Comparison of ENCODE assay signal across 10 mouse cellular contexts in the genomic region with DNA sequence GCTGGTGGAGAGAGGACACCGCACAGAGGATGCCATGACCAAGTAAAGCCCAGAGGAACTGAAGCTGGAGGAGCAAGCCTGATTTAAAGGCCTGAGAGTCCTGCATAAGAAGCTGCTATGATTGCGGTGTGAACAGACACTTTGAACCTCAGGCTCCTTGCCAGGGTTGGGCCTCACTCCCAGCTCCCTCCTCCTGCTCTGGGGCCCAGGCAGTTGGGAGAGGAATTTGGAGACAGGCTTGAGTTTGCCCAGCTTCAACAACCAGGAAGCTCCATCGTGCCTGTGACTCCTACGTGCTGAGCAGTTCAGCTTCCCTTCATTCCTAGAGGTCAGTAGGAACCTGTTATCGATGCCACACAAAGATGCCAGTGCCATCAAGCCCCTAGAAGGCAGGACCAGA. TPM values are rescaled to one million over a fixed set of nuclear protein-coding genes. Genes with fewer than 3 reads are reported as not detected.
DNase-seq lines count a peak whose midpoint lies in the region; ATAC-seq lines count a peak whose summit lies in the region.
"Had no signal": no experiment of that assay in that cellular context is flagged by ENCODE, and none has a peak within 500 bp of the region (broad histone marks: within the 10 kb centered on the region; RNA-seq: fewer than 3 reads in every experiment).

No protein-coding gene starts in this region.

- H3K4me1 ChIP-seq in limb, embryonic 15.5 days, result peaks cover 17% of the 10 kb centered on the region
- H3K4me1 ChIP-seq: midbrain, embryonic 15.5 days had no signal

- no peak for ATAC-seq in limb, embryonic 15.5 days (ENCODE audit: insufficient number of reproducible peaks, low FRiP score, low TSS enrichment, low read depth)
- ATAC-seq in megakaryocyte progenitor cell, adult 5-6 weeks (replicated peaks; ENCODE audit: poor library complexity), result no peak
- ATAC-seq: midbrain, embryonic 15.5 days had no signal

- H3K9ac ChIP-seq in limb, embryonic 15.5 days, result no peak overlapping the region
- H3K9ac ChIP-seq: midbrain, embryonic 15.5 days had no signal

- WGBS in limb, embryonic 15.5 days, result 56% methylated on average over 5 of the region's 5 CpGs

- peak overlapping the region; percentile 22 for H3K27ac ChIP-seq in limb, embryonic 15.5 days
- H3K27ac ChIP-seq: midbrain, embryonic 15.5 days had no signal

- no peaks in the 10 kb centered on the region for H3K36me3 ChIP-seq in limb, embryonic 15.5 days
- H3K36me3 ChIP-seq: midbrain, embryonic 15.5 days had no signal

- DNase-seq in adrenal gland, adult 2 months, result peak; percentile 32
- no peak for DNase-seq in adrenal gland, adult 18-20 months (ENCODE audit: low spot score in 2 of 2)
- peak; percentile 35 for DNase-seq in ovary, postnatal 36 days (ENCODE audit: low spot score)
- DNase-seq in ovary, postnatal 10 days (ENCODE audit: low spot score), result no peak
- DNase-seq in thymus, postnatal 14 days, result no peak
- no peak for DNase-seq in thymus, postnatal 10 days (ENCODE audit: low spot score in 2 of 2)

- no peak overlapping the region for H3K4me3 ChIP-seq in limb, embryonic 15.5 days
- H3K4me3 ChIP-seq: midbrain, embryonic 15.5 days had no signal

- H3K27me3 ChIP-seq in limb, embryonic 15.5 days, result no peaks in the 10 kb centered on the region
- H3K27me3 ChIP-seq: midbrain, embryonic 15.5 days had no signal

- H3K4me2 ChIP-seq in limb, embryonic 15.5 days, result no peak overlapping the region
- H3K4me2 ChIP-seq: midbrain, embryonic 15.5 days had no signal

- no peaks in the 10 kb centered on the region for H3K9me3 ChIP-seq in limb, embryonic 15.5 days
- H3K9me3 ChIP-seq: midbrain, embryonic 15.5 days had no signal

RNA-seq across cellular contexts. Expression of a gene that starts 35.7 kb away (rescaled TPM):
- total RNA-seq in adrenal gland, adult 2 months (2021), result 1 to 10 TPM; 6.0 to 8.5 TPM
- polyA plus RNA-seq in adrenal gland, adult 2 months (2012; rRNA removed), result 5.9 and 7.5 TPM in 2 replicates
- total RNA-seq in adrenal gland, adult 18-20 months (2021), result 1 to 10 TPM; 5.5 to 8.4 TPM
- polyA plus RNA-seq in limb, embryonic 15.5 days (2015; fragmentation: Nextera tagmentation; extraction: Ambion mirVana), result 85.2 and 88.8 TPM in 2 replicates
- total RNA-seq in megakaryocyte progenitor cell, adult 5-6 weeks (2015), result not detected in 2 replicates
- total RNA-seq in megakaryocyte progenitor cell, adult 5-6 weeks (2017), result 0.07 TPM in 1 of 2 replicates, not detected in the other
- total RNA-seq: granulocyte monocyte progenitor cell, adult 5-6 weeks had no signal

RNA-seq across cellular contexts. Expression of a gene that starts 45.9 kb away (rescaled TPM):
- not detected for total RNA-seq in adrenal gland, adult 2 months (2021)
- 0.09 TPM in 1 of 2 replicates, not detected in the other for polyA plus RNA-seq in adrenal gland, adult 2 months (2012; rRNA removed)
- total RNA-seq in adrenal gland, adult 18-20 months (2021), result not detected
- 1.6 and 2.7 TPM in 2 replicates for polyA plus RNA-seq in limb, embryonic 15.5 days (2015; fragmentation: Nextera tagmentation; extraction: Ambion mirVana)
- 0.10 TPM in 1 of 2 replicates, not detected in the other for total RNA-seq in megakaryocyte progenitor cell, adult 5-6 weeks (2015)
- total RNA-seq in megakaryocyte progenitor cell, adult 5-6 weeks (2017), result 0.27 TPM in 1 of 2 replicates, not detected in the other
- total RNA-seq: granulocyte monocyte progenitor cell, adult 5-6 weeks had no signal

Comparison
In these comparisons a context has a peak if more than half of its experiments do, and no peak if none do; other contexts are left out.
1. DNase-seq: peak in adrenal gland, adult 2 months (single experiment) and ovary, postnatal 36 days (single experiment); none in adrenal gland, adult 18-20 months (0 of 2), ovary, postnatal 10 days (single experiment), thymus, postnatal 14 days (single experiment) and thymus, postnatal 10 days (0 of 2).
2. RNA of a gene that starts 35.7 kb away (total RNA-seq): 6.0 to 8.5 TPM in adrenal gland, adult 2 months and 5.5 to 8.4 TPM in adrenal gland, adult 18-20 months; 0.07 TPM in megakaryocyte progenitor cell, adult 5-6 weeks; every median in the first group is over 4 times any median in the second.